Mouse (Mus musculus) embryonic facial prominence, embryonic 10.5 days (tissue): ENCODE results near the gene Esyt2. TPM values are rescaled to one million over a fixed set of nuclear protein-coding genes. Genes with fewer than 3 reads are reported as not detected.

Experiments used
- DNase-seq: peaks from one replicate; pipeline ENCODE4 v3.0.0-alpha.2; 2017; ENCODE audit warnings: low spot score
- H3K27ac ChIP-seq: fragments of 300-500 bp; sonication (generic); replicated peaks from 2 replicates; pipeline ENCODE4 v1.5.1; 2016; ENCODE audit warnings: mild to moderate bottlenecking
- H3K27me3 ChIP-seq: fragments of 300-500 bp; sonication (generic); replicated peaks from 2 replicates; pipeline ENCODE4 v1.6.1; 2016; ENCODE audit warnings: low read depth, mild to moderate bottlenecking; ENCODE audit not compliant: poor library complexity, severe bottlenecking
- H3K36me3 ChIP-seq: fragments of 300-500 bp; sonication (generic); replicated peaks from 2 replicates; pipeline ENCODE4 v1.6.1; 2016; ENCODE audit warnings: mild to moderate bottlenecking, moderate library complexity
- H3K4me1 ChIP-seq: fragments of 300-500 bp; sonication (generic); 2 replicates; pipeline ENCODE4 v1.6.1; 2016
- H3K4me3 ChIP-seq: fragments of 300-500 bp; sonication (generic); 2 replicates; pipeline ENCODE4 v1.5.1; 2016; ENCODE audit warnings: mild to moderate bottlenecking, moderate library complexity
- H3K9me3 ChIP-seq: fragments of 300-500 bp; sonication (generic); 2 replicates; pipeline ENCODE4 v1.6.1; 2016; ENCODE audit warnings: mild to moderate bottlenecking
- WGBS: fragments of 180-500 bp; shearing (Covaris S2); methylation state at CpG from one replicate; pipeline ENCODE4 v1.1.7; 2016; 5-methylcytosine and 5-hydroxymethylcytosine counted together
- polyA plus RNA-seq: library from polyadenylated mRNA; unstranded; fragments of >200 nt; fragmentation: Nextera tagmentation; extraction: Ambion mirVana; gene quantifications from 2 replicates; pipeline ENCODE4 v1.2.1, GENCODE M21; 2016

Gene Esyt2
- polyA plus RNA-seq, 1 experiment from 2014 or later = 14.0 TPM

GRCm38 (mm10) chr12:116282856-116283255, 1.9 kb downstream of the Esyt2 start:
- 96% methylated on average over 2 of the region's 2 CpGs for WGBS
- DNase-seq = no peak
- no peak overlapping the region for H3K27ac ChIP-seq
- no peak overlapping the region for H3K4me3 ChIP-seq
- no peaks in the 10 kb centered on the region for H3K27me3 ChIP-seq
- H3K9me3 ChIP-seq = no peaks in the 10 kb centered on the region
- H3K4me1 ChIP-seq = peaks cover 12% of the 10 kb centered on the region
- no peaks in the 10 kb centered on the region for H3K36me3 ChIP-seq

- H3K9me3 ChIP-seq = no peaks in the 10 kb centered on the region
- WGBS = 91% methylated on average over 2 of the region's 2 CpGs
- no peaks in the 10 kb centered on the region for H3K27me3 ChIP-seq
- no peak for DNase-seq
- no peak overlapping the region for H3K4me3 ChIP-seq
- H3K4me1 ChIP-seq = peaks cover 12% of the 10 kb centered on the region
- no peak overlapping the region for H3K27ac ChIP-seq
- no peaks in the 10 kb centered on the region for H3K36me3 ChIP-seq
Measured at GRCm38 (mm10) chr12:116283511-116283910, 2.5 kb downstream of the Esyt2 start.

- H3K4me1 ChIP-seq = no peaks in the 10 kb centered on the region
- H3K27me3 ChIP-seq = no peaks in the 10 kb centered on the region
- no peak overlapping the region for H3K27ac ChIP-seq
- H3K36me3 ChIP-seq = no peaks in the 10 kb centered on the region
- WGBS = 80% methylated on average over 2 of the region's 2 CpGs
- no peak for DNase-seq
- no peaks in the 10 kb centered on the region for H3K9me3 ChIP-seq
- H3K4me3 ChIP-seq = no peak overlapping the region
Measured at GRCm38 (mm10) chr12:116293185-116293584, 12.2 kb downstream of the Esyt2 start.

GRCm38 (mm10) chr12:116293599-116294292, 12.8 kb downstream of the Esyt2 start:
- H3K27me3 ChIP-seq = no peaks in the 10 kb centered on the region
- no peaks in the 10 kb centered on the region for H3K9me3 ChIP-seq
- DNase-seq = no peak
- H3K4me1 ChIP-seq = no peaks in the 10 kb centered on the region
- no peak overlapping the region for H3K27ac ChIP-seq
- 87% methylated on average over 4 of the region's 4 CpGs for WGBS
- H3K4me3 ChIP-seq = no peak overlapping the region
- H3K36me3 ChIP-seq = no peaks in the 10 kb centered on the region

- Histone ChIP-seq H3K4me3 (no peak overlapping the region), H3K9me3 (no peaks in the 10 kb centered on the region), H3K27ac (no peak overlapping the region), H3K36me3 (0 out of 2 replicates have a peak, but pooled peaks cover 3% of the 10 kb centered on the region), H3K27me3 (no peaks in the 10 kb centered on the region), H3K4me1 (no peaks in the 10 kb centered on the region)
- WGBS = 96% methylated on average over 2 of the region's 2 CpGs
- DNase-seq = no peak
Measured at GRCm38 (mm10) chr12:116299906-116300305, 18.9 kb downstream of the Esyt2 start.

GRCm38 (mm10) chr12:116302181-116302580, 21.2 kb downstream of the Esyt2 start:
- no peak overlapping the region for H3K4me3 ChIP-seq
- no peak overlapping the region for H3K27ac ChIP-seq
- no peaks in the 10 kb centered on the region for H3K9me3 ChIP-seq
- H3K36me3 ChIP-seq = 0 out of 2 replicates have a peak, but pooled peaks cover 3% of the 10 kb centered on the region
- no peak for DNase-seq
- no peaks in the 10 kb centered on the region for H3K27me3 ChIP-seq
- H3K4me1 ChIP-seq = no peaks in the 10 kb centered on the region

- no peaks in the 10 kb centered on the region for H3K36me3 ChIP-seq
- no peaks in the 10 kb centered on the region for H3K27me3 ChIP-seq
- H3K4me3 ChIP-seq = no peak overlapping the region
- H3K4me1 ChIP-seq = no peaks in the 10 kb centered on the region
- no peak overlapping the region for H3K27ac ChIP-seq
- H3K9me3 ChIP-seq = no peaks in the 10 kb centered on the region
- no peak for DNase-seq
- WGBS = 65% methylated on average over 1 of the region's 1 CpGs
Measured at GRCm38 (mm10) chr12:116306042-116306441, 25.0 kb downstream of the Esyt2 start.

- no peak for DNase-seq
- WGBS = 90% methylated on average over 3 of the region's 3 CpGs
- Histone ChIP-seq H3K36me3 (no peaks in the 10 kb centered on the region), H3K27me3 (no peaks in the 10 kb centered on the region), H3K9me3 (no peaks in the 10 kb centered on the region), H3K4me1 (no peaks in the 10 kb centered on the region), H3K4me3 (no peak overlapping the region), H3K27ac (no peak overlapping the region)
Measured at GRCm38 (mm10) chr12:116307870-116308269, 26.9 kb downstream of the Esyt2 start.

- Histone ChIP-seq H3K9me3 (no peaks in the 10 kb centered on the region), H3K27me3 (no peaks in the 10 kb centered on the region), H3K4me1 (no peaks in the 10 kb centered on the region), H3K36me3 (no peaks in the 10 kb centered on the region), H3K4me3 (no peak overlapping the region), H3K27ac (no peak overlapping the region)
- no peak for DNase-seq
- 80% methylated on average over 2 of the region's 2 CpGs for WGBS
Measured at GRCm38 (mm10) chr12:116308612-116309011, 27.6 kb downstream of the Esyt2 start.

- H3K36me3 ChIP-seq = no peaks in the 10 kb centered on the region
- H3K4me1 ChIP-seq = no peaks in the 10 kb centered on the region
- no peak overlapping the region for H3K27ac ChIP-seq
- no peaks in the 10 kb centered on the region for H3K9me3 ChIP-seq
- H3K4me3 ChIP-seq = no peak overlapping the region
- WGBS = 92% methylated on average over 1 of the region's 1 CpGs
- H3K27me3 ChIP-seq = no peaks in the 10 kb centered on the region
- no peak for DNase-seq
Measured at GRCm38 (mm10) chr12:116313816-116314215, 32.8 kb downstream of the Esyt2 start.

GRCm38 (mm10) chr12:116315498-116315897, 34.5 kb downstream of the Esyt2 start:
- no peaks in the 10 kb centered on the region for H3K36me3 ChIP-seq
- DNase-seq = no peak
- H3K27me3 ChIP-seq = no peaks in the 10 kb centered on the region
- no peaks in the 10 kb centered on the region for H3K4me1 ChIP-seq
- no peak overlapping the region for H3K27ac ChIP-seq
- WGBS = 81% methylated on average over 3 of the region's 3 CpGs
- no peaks in the 10 kb centered on the region for H3K9me3 ChIP-seq
- no peak overlapping the region for H3K4me3 ChIP-seq

GRCm38 (mm10) chr12:116317818-116318217, 36.8 kb downstream of the Esyt2 start:
- WGBS = 80% methylated on average over 1 of the region's 1 CpGs
- Histone ChIP-seq H3K4me1 (no peaks in the 10 kb centered on the region), H3K9me3 (no peaks in the 10 kb centered on the region), H3K4me3 (no peak overlapping the region), H3K27me3 (no peaks in the 10 kb centered on the region), H3K36me3 (0 out of 2 replicates have a peak, but pooled peaks cover 2% of the 10 kb centered on the region), H3K27ac (no peak overlapping the region)
- no peak for DNase-seq

GRCm38 (mm10) chr12:116325545-116325944, 44.5 kb downstream of the Esyt2 start:
- H3K9me3 ChIP-seq = no peaks in the 10 kb centered on the region
- H3K36me3 ChIP-seq = peaks cover 23% of the 10 kb centered on the region; the same call in 1 of the 2 replicates
- H3K4me1 ChIP-seq = no peaks in the 10 kb centered on the region
- H3K27ac ChIP-seq = no peak overlapping the region
- H3K27me3 ChIP-seq = no peaks in the 10 kb centered on the region
- H3K4me3 ChIP-seq = no peak overlapping the region
- 91% methylated on average over 4 of the region's 4 CpGs for WGBS
- DNase-seq = no peak
